Mouse (Mus musculus) midbrain, embryonic 10.5 days (tissue): ENCODE results near the gene H2-Q7. TPM values are rescaled to one million over a fixed set of nuclear protein-coding genes. Genes with fewer than 3 reads are reported as not detected.
A peak's percentile ranks its signal among the peaks of the same experiment; 100 is the strongest.
"Not testable (repeated sequence)": the region's sequence is repeated elsewhere in the genome, so short reads cannot be mapped to it uniquely, and the experiment has no call there.

Experiments
- DNase-seq: peaks from one replicate; pipeline ENCODE4 v3.0.0-alpha.2; 2017; ENCODE audit warnings: low spot score
- H3K27ac ChIP-seq: fragments of 300-500 bp; sonication (generic); replicated peaks from 2 replicates; pipeline ENCODE4 v1.5.1; 2016; ENCODE audit warnings: mild to moderate bottlenecking
- H3K27me3 ChIP-seq: fragments of 300-500 bp; sonication (generic); 2 replicates; pipeline ENCODE4 v1.6.1; 2016; ENCODE audit warnings: low read depth, mild to moderate bottlenecking; ENCODE audit not compliant: poor library complexity, severe bottlenecking
- H3K36me3 ChIP-seq: fragments of 300-500 bp; sonication (generic); 2 replicates; pipeline ENCODE4 v1.6.1; 2016; ENCODE audit warnings: mild to moderate bottlenecking, moderate library complexity
- H3K4me1 ChIP-seq: fragments of 300-500 bp; sonication (generic); 2 replicates; pipeline ENCODE4 v1.6.1; 2016
- H3K4me3 ChIP-seq: fragments of 300-500 bp; sonication (generic); 2 replicates; pipeline ENCODE4 v1.5.1; 2016; ENCODE audit warnings: mild to moderate bottlenecking, moderate library complexity
- H3K9me3 ChIP-seq: fragments of 300-500 bp; sonication (generic); replicated peaks from 2 replicates; pipeline ENCODE4 v1.6.1; 2016; ENCODE audit warnings: mild to moderate bottlenecking
- WGBS: fragments of 180-500 bp; shearing (Covaris S2); methylation state at CpG from one replicate; pipeline ENCODE4 v1.1.7; 2016; 5-methylcytosine and 5-hydroxymethylcytosine counted together
- polyA plus RNA-seq: library from polyadenylated mRNA; unstranded; fragments of >200 nt; fragmentation: Nextera tagmentation; extraction: Ambion mirVana; gene quantifications from 2 replicates; pipeline ENCODE4 v1.2.1, GENCODE M21; 2016

The H2-Q7 gene
- polyA plus RNA-seq, 1 experiment from 2014 or later: 17.5 TPM

DNA sequence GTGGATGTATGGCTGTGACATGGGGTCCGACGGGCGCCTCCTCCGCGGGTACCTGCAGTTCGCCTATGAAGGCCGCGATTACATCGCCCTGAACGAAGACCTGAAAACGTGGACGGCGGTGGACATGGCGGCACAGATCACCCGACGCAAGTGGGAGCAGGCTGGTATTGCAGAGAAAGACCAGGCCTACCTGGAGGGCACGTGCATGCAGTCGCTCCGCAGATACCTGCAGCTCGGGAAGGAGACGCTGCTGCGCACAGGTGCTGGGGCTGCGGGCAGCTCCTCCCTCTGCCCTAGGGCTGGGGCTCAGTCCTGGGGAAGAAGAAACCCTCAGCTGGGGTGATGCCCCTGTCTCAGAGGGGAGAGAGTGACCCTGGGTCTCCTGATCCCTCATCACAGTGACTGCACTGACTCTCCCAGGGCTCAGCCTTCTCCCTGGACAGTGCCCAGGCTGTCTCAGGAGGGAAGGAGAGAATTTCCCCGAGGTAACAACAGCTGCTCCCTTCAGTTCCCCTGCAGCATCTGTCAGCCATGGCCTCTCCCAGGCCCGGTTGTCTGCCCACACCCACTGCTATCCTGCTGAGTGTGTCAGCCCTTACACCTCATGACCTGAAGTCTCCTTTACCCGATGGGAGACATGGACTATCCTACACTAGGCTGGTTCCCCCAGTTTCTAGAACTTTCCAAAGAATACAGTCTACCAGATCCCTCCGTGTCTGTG, 1.1 kb downstream of the H2-Q7 start:
- not testable (repeated sequence) for H3K9me3 ChIP-seq, H3K36me3 ChIP-seq, H3K27ac ChIP-seq
- H3K4me3 ChIP-seq: peak overlapping the region; percentile 58
- peak; percentile 25 for DNase-seq
- WGBS: 46% methylated on average over 27 of the region's 27 CpGs
- peaks cover 35% of the 10 kb centered on the region for H3K27me3 ChIP-seq
- H3K4me1 ChIP-seq: peaks cover 14% of the 10 kb centered on the region

DNA sequence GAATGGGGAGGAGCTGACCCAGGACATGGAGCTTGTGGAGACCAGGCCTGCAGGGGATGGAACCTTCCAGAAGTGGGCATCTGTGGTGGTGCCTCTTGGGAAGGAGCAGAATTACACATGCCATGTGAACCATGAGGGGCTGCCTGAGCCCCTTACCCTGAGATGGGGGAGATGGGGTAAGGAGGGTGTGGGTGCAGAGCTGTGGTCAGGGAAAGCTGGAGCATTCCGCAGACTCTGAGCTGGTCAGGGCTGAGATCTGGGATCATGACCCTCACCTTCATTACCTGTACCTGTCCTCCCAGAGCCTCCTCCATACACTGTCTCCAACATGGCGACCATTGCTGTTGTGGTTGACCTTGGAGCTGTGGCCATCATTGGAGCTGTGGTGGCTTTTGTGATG, 3.4 kb downstream of the H2-Q7 start:
- DNase-seq, H3K36me3 ChIP-seq, H3K9me3 ChIP-seq, H3K27ac ChIP-seq, H3K4me3 ChIP-seq: not testable (repeated sequence)
- Histone ChIP-seq H3K27me3 (peaks cover 26% of the 10 kb centered on the region), H3K4me1 (peaks cover 14% of the 10 kb centered on the region)
- 89% methylated on average over 2 of the region's 2 CpGs for WGBS

DNA sequence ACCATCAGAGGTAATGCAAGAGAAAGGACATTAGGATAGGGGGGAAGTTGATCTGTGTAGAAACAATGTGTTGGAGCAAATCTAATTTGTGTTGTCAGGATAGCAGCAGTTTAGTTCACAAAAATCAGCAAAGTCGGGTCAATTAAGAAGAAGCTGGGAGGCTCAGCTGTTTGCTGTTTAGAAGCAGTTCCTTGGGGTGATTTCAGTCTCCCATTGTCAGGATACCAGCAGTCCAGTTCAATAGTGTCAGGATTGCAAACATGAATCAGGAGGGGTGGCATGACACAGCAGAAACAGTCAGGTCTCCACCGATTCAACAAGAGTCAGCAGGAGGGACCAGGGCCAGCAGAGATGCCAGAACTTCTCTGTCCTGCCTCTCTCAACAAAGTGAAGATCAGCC, 5.6 kb downstream of the H2-Q7 start:
- H3K36me3 ChIP-seq, H3K4me3 ChIP-seq, H3K27ac ChIP-seq, DNase-seq, H3K4me1 ChIP-seq, H3K27me3 ChIP-seq, H3K9me3 ChIP-seq: not testable (repeated sequence)
- 89% methylated on average over 2 of the region's 2 CpGs for WGBS

DNA sequence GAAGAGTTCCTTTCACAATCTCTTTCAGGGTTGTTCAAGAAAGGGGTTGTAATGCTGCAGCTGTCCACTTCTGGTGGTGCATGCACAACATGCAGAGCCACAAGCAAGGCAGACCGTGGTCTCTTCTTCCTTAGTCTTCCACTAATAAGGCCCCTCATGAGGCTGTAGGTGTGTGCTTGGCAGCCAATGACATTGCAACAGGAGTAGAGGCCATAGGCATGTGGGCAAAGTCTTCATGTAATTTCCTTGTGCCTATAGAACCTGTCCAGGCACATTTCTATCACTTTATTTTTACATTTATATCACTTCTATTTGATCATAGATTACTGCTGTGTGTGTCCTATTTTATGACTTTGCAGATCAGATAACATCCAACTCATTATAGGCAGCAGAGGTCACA, 19.3 kb downstream of the H2-Q7 start:
- H3K36me3 ChIP-seq, H3K9me3 ChIP-seq, H3K27ac ChIP-seq, H3K4me1 ChIP-seq, DNase-seq, H3K4me3 ChIP-seq, H3K27me3 ChIP-seq: not testable (repeated sequence)
- no CpG with 5 or more reads among the region's 1 CpGs for WGBS

DNA sequence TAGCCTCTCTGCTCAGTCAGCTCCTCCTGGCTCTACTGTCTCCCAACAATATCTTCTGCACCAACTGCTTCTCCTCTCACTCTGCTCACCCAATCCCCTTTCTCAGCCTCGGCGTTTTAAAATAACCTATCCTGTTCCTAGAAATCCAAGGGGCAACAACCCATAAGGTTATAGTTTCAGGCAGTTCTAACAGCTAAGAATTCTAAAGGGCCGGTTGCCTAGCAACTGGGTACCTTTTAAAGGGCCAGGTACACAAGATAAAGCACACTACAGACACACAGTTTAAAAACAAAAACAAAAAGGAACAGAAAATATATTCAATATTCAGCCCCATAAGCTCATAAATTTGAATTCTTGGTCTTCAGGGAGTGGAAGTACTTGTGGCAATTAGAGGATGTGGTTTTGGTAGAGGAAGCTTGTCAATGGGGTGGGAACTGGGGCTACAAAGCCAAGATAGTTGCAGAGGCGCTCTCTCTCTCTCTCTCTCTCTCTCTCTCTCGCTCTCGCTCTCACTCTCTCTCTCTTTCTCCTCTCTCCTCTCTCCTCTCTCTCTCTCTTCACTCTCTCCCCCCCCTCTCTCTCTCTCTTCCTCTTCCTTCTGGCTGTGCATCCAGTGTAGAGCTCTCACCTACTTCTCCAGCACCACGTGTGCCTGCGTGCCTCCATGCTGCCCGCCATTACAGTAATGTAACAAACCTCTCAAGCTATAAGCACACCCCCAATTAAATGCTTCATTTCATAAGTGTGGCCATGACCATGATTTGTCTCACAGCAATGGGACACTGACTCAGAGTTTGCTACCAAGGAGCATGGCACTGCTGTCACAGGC, 21.8 kb downstream of the H2-Q7 start:
- H3K27ac ChIP-seq, H3K4me3 ChIP-seq, H3K9me3 ChIP-seq, H3K36me3 ChIP-seq, H3K4me1 ChIP-seq, H3K27me3 ChIP-seq, DNase-seq: not testable (repeated sequence)
- WGBS: 84% methylated on average over 3 of the region's 9 CpGs

DNA sequence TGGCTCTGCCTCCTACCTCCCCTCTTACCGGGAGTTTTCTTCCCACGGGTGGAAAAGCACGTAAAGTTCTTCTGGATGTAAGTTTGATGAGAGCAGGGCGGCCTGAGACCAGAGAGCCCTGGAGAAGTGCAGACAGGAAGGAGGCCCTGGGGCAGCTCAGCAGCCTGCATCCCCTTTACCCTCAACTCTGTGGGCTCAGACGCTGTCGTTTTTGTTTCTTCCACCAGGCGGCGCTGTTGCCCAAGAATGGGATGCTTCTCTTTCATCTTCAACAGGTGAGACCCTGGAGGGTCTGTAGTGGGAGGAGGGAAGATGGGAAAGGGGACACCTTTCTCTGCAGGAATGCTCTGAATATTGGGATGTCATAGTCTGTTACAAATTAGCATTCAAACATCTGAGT, 26.7 kb downstream of the H2-Q7 start:
- H3K27me3 ChIP-seq: peaks cover 25% of the 10 kb centered on the region
- H3K36me3 ChIP-seq, H3K27ac ChIP-seq, H3K9me3 ChIP-seq, H3K4me3 ChIP-seq: not testable (repeated sequence)
- WGBS: 7% methylated on average over 8 of the region's 8 CpGs
- peaks cover 13% of the 10 kb centered on the region for H3K4me1 ChIP-seq
- DNase-seq: peak; percentile 44

DNA sequence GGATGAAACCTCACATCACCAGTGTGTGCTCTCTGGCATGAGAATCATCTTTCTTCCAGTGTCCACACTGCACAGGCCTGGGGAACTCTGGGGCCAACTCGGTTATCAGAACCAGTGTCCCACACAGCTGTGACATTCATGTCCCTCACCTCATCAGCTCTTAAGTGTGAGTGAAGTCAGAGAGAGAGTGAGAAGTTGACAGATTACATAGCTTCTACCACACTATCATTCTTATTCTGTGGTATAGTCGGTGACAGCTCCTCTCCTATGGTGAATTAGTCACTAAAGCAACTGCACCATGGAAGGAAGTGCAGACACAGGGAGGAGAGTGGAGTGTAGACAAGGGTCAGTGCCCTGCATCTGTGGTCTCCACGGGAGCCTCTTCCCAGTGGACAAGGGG, 30.0 kb downstream of the H2-Q7 start:
- DNase-seq, H3K27ac ChIP-seq, H3K9me3 ChIP-seq, H3K36me3 ChIP-seq, H3K4me3 ChIP-seq: not testable (repeated sequence)
- WGBS: 78% methylated on average over 3 of the region's 3 CpGs
- peaks cover 40% of the 10 kb centered on the region for H3K27me3 ChIP-seq
- peaks cover 15% of the 10 kb centered on the region for H3K4me1 ChIP-seq

DNA sequence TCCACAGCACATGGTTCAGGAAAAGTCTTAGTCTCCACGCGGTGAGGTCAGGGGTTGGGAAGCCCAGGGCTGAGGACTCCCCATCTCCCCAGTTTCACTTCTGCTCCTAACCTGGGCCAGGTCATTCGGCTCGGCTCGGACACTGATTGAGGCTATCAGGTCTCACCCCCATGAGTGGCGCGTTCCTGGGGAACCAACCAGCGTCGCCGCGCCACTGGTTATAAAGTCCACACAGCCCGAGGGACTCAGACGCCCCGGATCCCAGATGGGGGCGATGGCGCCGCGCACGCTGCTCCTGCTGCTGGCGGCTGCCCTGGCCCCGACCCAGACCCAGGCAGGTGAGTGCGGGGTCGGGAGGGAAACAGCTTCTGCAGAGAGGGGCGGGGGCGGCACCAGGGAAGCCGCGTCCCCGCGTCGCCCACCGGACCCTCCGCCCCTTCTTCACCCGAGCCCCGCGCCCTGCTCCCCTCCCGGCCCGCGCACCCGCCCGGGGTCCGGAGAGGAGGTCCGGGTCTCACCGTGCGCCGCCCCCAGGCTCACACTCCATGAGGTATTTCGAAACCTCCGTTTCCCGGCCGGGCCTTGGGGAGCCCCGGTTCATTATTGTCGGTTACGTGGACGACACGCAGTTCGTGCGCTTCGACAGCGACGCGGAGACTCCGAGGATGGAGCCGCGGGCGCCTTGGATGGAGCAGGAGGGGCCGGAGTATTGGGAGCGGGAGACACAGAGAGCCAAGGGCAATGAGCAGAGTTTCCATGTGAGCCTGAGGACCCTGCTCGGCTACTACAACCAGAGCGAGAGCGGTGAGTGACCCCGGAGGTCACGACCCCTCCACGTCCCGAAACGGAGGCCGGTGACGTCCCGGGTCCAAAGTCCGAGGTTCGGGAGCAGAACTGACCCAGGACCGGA, 31.1 kb downstream of the H2-Q7 start, which contains the start of gene H2-Q10:
TSS of gene H2-Q10 (plus strand) at position 248 of the 910 bp plus-strand sequence.
- Histone ChIP-seq H3K4me1 (peaks cover 15% of the 10 kb centered on the region), H3K9me3 (no peaks in the 10 kb centered on the region), H3K27me3 (peaks cover 46% of the 10 kb centered on the region), H3K36me3 (no peaks in the 10 kb centered on the region), H3K27ac (0 out of 2 replicates have a peak within 1 kb of the TSS, but pooled peaks have one; percentile 42), H3K4me3 (peak within 1 kb of the TSS; percentile 60)
- peak; percentile 33 for DNase-seq
- 2% methylated on average over 80 of the region's 80 CpGs for WGBS

DNA sequence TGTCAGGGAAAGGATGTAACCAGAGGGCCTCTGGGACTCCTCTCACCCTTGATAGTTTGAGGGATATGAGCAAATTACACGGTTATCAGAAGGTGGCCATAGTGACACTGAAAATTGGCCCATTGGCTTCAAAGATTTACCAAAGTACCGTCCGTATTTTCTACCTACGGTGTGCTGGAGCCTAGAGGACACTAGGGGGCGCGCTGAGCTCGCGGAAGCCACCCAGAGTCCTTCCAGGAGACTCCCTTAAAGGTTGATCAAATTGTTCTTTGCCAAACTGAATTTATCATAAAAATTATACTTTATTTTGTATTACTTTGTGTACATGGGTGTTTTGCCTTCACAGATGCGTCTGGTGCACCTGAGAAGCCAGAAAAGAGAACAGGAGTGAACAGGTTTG, 45.1 kb downstream of the H2-Q7 start:
- peak; percentile 57 for DNase-seq
- H3K27ac ChIP-seq: no peak overlapping the region
- H3K36me3 ChIP-seq: no peaks in the 10 kb centered on the region
- no peaks in the 10 kb centered on the region for H3K4me1 ChIP-seq
- no peaks in the 10 kb centered on the region for H3K9me3 ChIP-seq
- 2% methylated on average over 9 of the region's 9 CpGs for WGBS
- no peaks in the 10 kb centered on the region for H3K27me3 ChIP-seq
- H3K4me3 ChIP-seq: no peak overlapping the region

DNA sequence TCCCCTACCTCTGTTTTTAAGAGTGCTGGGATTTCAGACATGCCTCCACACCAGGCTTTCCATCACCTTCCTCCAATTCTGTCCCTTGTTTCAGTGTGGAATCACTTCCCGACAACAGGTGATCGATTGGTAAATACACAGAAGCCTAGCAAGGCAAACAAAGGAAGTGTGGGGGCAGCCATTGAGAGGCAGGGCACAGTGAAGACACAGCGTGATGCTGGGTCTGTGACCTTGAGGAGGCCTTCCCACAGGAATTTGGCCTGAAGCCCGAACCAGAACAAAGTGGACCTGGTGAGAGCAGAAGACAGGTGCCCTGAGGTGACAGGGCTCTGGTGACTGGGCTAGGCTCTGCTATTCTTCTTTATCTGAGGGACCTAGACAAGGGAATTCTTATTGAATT, 46.7 kb downstream of the H2-Q7 start:
- H3K27ac ChIP-seq: 0 out of 2 replicates have a peak overlapping the region, but pooled peaks have one; percentile 1
- no peak for DNase-seq
- WGBS: 52% methylated on average over 4 of the region's 4 CpGs

DNA sequence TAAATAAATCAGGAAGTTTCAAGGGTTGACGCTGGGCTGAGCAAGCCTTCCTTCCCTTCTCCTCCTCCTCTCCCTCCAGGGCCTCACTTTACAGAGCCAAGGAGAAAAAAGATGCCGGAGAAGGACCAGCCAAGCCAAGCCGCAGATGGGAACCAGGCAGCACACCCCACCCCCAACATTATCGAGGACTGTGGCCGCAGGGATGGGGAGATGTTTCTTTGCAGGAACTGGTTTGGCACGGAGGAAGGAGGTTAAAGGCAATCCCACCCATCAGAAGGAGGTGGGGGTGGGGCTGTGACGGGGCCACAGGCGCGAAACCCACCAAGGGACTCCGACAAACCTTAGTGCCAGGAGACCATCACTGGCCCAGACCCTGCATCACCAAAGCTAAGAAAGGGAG, 47.8 kb downstream of the H2-Q7 start:
- DNase-seq: no peak
- WGBS: 62% methylated on average over 10 of the region's 10 CpGs
- no peak overlapping the region for H3K4me3 ChIP-seq
- H3K9me3 ChIP-seq: no peaks in the 10 kb centered on the region
- no peaks in the 10 kb centered on the region for H3K36me3 ChIP-seq
- H3K4me1 ChIP-seq: peaks cover 6% of the 10 kb centered on the region
- no peaks in the 10 kb centered on the region for H3K27me3 ChIP-seq
- no peak overlapping the region for H3K27ac ChIP-seq

More for the DNA sequence above, 46.7 kb downstream of the H2-Q7 start:
- no peaks in the 10 kb centered on the region for H3K9me3 ChIP-seq
- no peak overlapping the region for H3K4me3 ChIP-seq
- H3K4me1 ChIP-seq: peaks cover 6% of the 10 kb centered on the region
- H3K36me3 ChIP-seq: no peaks in the 10 kb centered on the region
- H3K27me3 ChIP-seq: no peaks in the 10 kb centered on the region

DNA sequence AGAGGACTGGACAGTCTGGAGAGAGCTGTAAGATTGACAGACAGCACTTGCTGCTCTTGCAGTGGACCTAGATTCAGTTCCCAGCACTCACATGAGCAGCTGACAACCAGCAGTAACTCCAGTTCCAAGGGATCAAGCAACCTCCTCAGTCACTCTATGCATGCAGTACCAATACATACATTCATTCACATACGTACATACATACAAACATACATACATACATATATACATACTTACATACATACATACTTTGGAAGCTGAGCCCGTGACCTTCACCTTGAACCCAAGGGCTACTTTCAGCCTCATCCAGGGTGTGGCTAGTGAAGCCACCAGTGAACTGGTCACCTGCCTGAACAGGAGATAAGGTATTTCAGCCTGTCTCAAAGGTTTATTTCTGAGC, 49.1 kb downstream of the H2-Q7 start:
- DNase-seq: no peak
- H3K9me3 ChIP-seq: no peaks in the 10 kb centered on the region
- peaks cover 6% of the 10 kb centered on the region for H3K4me1 ChIP-seq
- no peak overlapping the region for H3K27ac ChIP-seq
- no peaks in the 10 kb centered on the region for H3K27me3 ChIP-seq
- no peaks in the 10 kb centered on the region for H3K36me3 ChIP-seq
- WGBS: 93% methylated on average over 2 of the region's 2 CpGs
- H3K4me3 ChIP-seq: no peak overlapping the region
